Mouse (Mus musculus) gastrocnemius, postnatal 4 days (tissue): ENCODE measurements around the gene Exd2. TPM values are rescaled to one million over a fixed set of nuclear protein-coding genes. Genes with fewer than 3 reads are reported as not detected.

Experiments
- DNase-seq, 2 experiments: peaks; one replicate each; pipeline ENCODE4 v3.0.0; 2021 to 2022; ENCODE audit warnings: low spot score in 2 of 2, mixed read lengths in 2 of 2
- total RNA-seq, 2 experiments: library from RNA; stranded (reverse); gene quantifications; 2 replicates each; pipeline ENCODE4 v1.2.3; 2021

Exd2 gene
- total RNA-seq, 2 experiments from 2014 or later = 32.8 to 36.6 TPM

GRCm38 (mm10) chr12:80493311-80493710 is 30.4 kb downstream of the Exd2 start:
- no peak for DNase-seq

- DNase-seq = no peak
Observed at GRCm38 (mm10) chr12:80495691-80496090, 32.8 kb downstream of the Exd2 start.

GRCm38 (mm10) chr12:80498356-80498755 is 35.5 kb downstream of the Exd2 start:
- DNase-seq = no peak

GRCm38 (mm10) chr12:80500506-80500905 is 37.6 kb downstream of the Exd2 start:
- DNase-seq = no peak

- peak in 1 of 2 experiments; percentile 47 for DNase-seq
Observed at GRCm38 (mm10) chr12:80504718-80505117, 41.8 kb downstream of the Exd2 start.

GRCm38 (mm10) chr12:80507041-80507745 is 44.3 kb downstream of the Exd2 start:
- DNase-seq = peak in 1 of 2 experiments; percentile 28

- DNase-seq = no peak
Observed at GRCm38 (mm10) chr12:80517977-80518376, 55.1 kb downstream of the Exd2 start, which contains the start of gene Galnt16. Gene Galnt16, plus strand, starts transcription at chr12:80518277.

GRCm38 (mm10) chr12:80518393-80518756 is 55.5 kb downstream of the Exd2 start:
- peak in 1 of 2 experiments; percentile 45 for DNase-seq

- peak in 1 of 2 experiments; percentile 50 for DNase-seq
Observed at GRCm38 (mm10) chr12:80518757-80519620, 56.1 kb downstream of the Exd2 start.

GRCm38 (mm10) chr12:80519621-80520332 is 56.9 kb downstream of the Exd2 start:
- peak; percentile 44 to 73 for DNase-seq

GRCm38 (mm10) chr12:80522006-80522405 is 59.1 kb downstream of the Exd2 start:
- DNase-seq = peak; percentile 19 to 42

GRCm38 (mm10) chr12:80524276-80524921 is 61.5 kb downstream of the Exd2 start:
- no peak for DNase-seq

GRCm38 (mm10) chr12:80525513-80525912 is 62.6 kb downstream of the Exd2 start:
- DNase-seq = no peak

- DNase-seq = no peak
Observed at GRCm38 (mm10) chr12:80526511-80526910, 63.6 kb downstream of the Exd2 start.

- no peak for DNase-seq
Observed at GRCm38 (mm10) chr12:80527727-80528389, 65.0 kb downstream of the Exd2 start.

- peak in 1 of 2 experiments; percentile 60 for DNase-seq
Observed at GRCm38 (mm10) chr12:80530052-80530451, 67.2 kb downstream of the Exd2 start.

GRCm38 (mm10) chr12:80530630-80531029 is 67.7 kb downstream of the Exd2 start:
- no peak for DNase-seq

GRCm38 (mm10) chr12:80531585-80531984 is 68.7 kb downstream of the Exd2 start:
- DNase-seq = no peak

- no peak for DNase-seq
Observed at GRCm38 (mm10) chr12:80533876-80534275, 71.0 kb downstream of the Exd2 start.

- no peak for DNase-seq
Observed at GRCm38 (mm10) chr12:80537313-80537712, 74.4 kb downstream of the Exd2 start.
